Mouse (Mus musculus) frontal cortex, postnatal 25 days (tissue): ENCODE results near the gene Arel1.

ENCODE experiments used
- DNase-seq, 2 experiments: peaks; one replicate each; pipeline ENCODE4 v3.0.0; 2022; ENCODE audit warnings: low spot score in 2 of 2

The Arel1 gene

GRCm38 (mm10) chr12:84907024-84907626 is 63.6 kb downstream of the Arel1 start:
- no peak for DNase-seq

- no peak for DNase-seq
Observed at GRCm38 (mm10) chr12:84904399-84904798, 66.3 kb downstream of the Arel1 start.

GRCm38 (mm10) chr12:84900317-84900716 is 70.4 kb downstream of the Arel1 start:
- no peak for DNase-seq

- no peak for DNase-seq
Observed at GRCm38 (mm10) chr12:84897322-84897721, 73.4 kb downstream of the Arel1 start.

- no peak for DNase-seq
Observed at GRCm38 (mm10) chr12:84896235-84896634, 74.5 kb downstream of the Arel1 start.

GRCm38 (mm10) chr12:84893648-84894628 is 76.8 kb downstream of the Arel1 start:
- DNase-seq: no peak

- DNase-seq: no peak
Observed at GRCm38 (mm10) chr12:84890289-84890688, 80.4 kb downstream of the Arel1 start.

- DNase-seq: no peak
Observed at GRCm38 (mm10) chr12:84885107-84885876, 85.4 kb downstream of the Arel1 start.

- no peak for DNase-seq
Observed at GRCm38 (mm10) chr12:84884423-84885076, 86.2 kb downstream of the Arel1 start.

- DNase-seq: no peak
Observed at GRCm38 (mm10) chr12:84882796-84883195, 87.9 kb downstream of the Arel1 start.

- no peak for DNase-seq
Observed at GRCm38 (mm10) chr12:84880091-84880490, 90.6 kb downstream of the Arel1 start.

GRCm38 (mm10) chr12:84876481-84877121 is 94.1 kb downstream of the Arel1 start, which contains the start of gene Ltbp2:
Gene Ltbp2, minus strand, starts transcription at chr12:84876532.
- DNase-seq: peak; percentile 42 to 59

- DNase-seq: no peak
Observed at GRCm38 (mm10) chr12:84875761-84876480, 94.8 kb downstream of the Arel1 start.

- DNase-seq: no peak
Observed at GRCm38 (mm10) chr12:84873434-84873833, 97.3 kb downstream of the Arel1 start.

- no peak for DNase-seq
Observed at GRCm38 (mm10) chr12:84872310-84872709, 98.4 kb downstream of the Arel1 start.
